Mouse (Mus musculus) stomach, postnatal 0 days (tissue): ENCODE results near the gene Rbms2.

Experiments used
- CTCF ChIP-seq: IDR thresholded peaks from 2 replicates; pipeline ENCODE4 v1.5.1; 2016; ENCODE audit warnings: antibody characterized with exemption, low read depth, mild to moderate bottlenecking, moderate library complexity
- EP300 ChIP-seq: optimal IDR thresholded peaks from 2 replicates; pipeline ENCODE3; 2016; ENCODE audit warnings: antibody characterized with exemption

DNA sequence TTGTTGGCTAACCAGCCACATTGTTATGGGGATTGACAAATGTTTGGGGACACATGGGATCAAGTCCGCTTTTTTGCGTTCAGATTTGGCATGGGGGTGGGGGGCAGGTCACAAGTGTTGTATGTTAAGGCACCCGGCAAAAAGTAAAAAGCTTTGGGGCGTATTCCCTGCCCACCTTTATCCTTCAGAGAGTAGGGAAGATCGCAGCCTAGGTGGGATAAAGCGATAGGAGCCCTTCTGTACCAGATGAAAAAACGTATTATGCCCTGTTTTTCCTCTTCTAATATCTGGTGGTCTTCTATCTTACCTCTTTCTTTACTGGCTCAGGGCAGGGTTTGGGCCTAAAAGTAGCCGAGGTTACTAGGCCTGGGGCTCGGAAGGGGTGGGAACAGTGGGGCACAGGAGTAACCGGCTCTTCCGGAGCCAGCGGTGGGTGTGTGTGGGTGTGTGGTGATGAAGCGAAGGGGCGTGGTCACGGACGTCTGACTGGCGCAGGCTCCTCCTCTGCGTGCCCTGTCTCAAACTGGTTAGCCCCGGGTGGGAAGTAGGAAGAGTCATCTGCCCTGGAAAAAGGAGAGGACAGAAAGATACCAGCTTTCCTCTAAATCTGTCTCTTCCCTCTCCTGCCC is 85.6 kb downstream of the Rbms2 start:
- no peak for TF ChIP-seq EP300
- no peak for TF ChIP-seq CTCF
